Mouse (Mus musculus) stomach, embryonic 14.5 days (tissue): Measurements from ENCODE around the gene Zc2hc1b. TPM values are rescaled to one million over a fixed set of nuclear protein-coding genes. Genes with fewer than 3 reads are reported as not detected.
"Not testable (repeated sequence)": the region's sequence is repeated elsewhere in the genome, so short reads cannot be mapped to it uniquely, and the experiment has no call there.

Source experiments
- ATAC-seq: fragments of 200-750 bp; cut with Nextera tagmentation; 2 replicates; pipeline ENCODE4 v1.8.0; 2017; ENCODE audit warnings: low read depth, moderate TSS enrichment; ENCODE audit not compliant: insufficient number of reproducible peaks, insufficient read depth, low FRiP score
- H3K27ac ChIP-seq: fragments of 300-500 bp; sonication (generic); 2 replicates; pipeline ENCODE4 v1.5.1; 2014; ENCODE audit warnings: mild to moderate bottlenecking, low read length, moderate library complexity, mixed read lengths
- H3K27me3 ChIP-seq: fragments of 300-500 bp; sonication (generic); 2 replicates; pipeline ENCODE4 v1.6.1; 2014; ENCODE audit warnings: low read length, control low read depth, mixed read lengths; ENCODE audit not compliant: control insufficient read depth, insufficient read depth
- H3K36me3 ChIP-seq: fragments of 300-500 bp; sonication (generic); 2 replicates; pipeline ENCODE4 v1.6.1; 2014; ENCODE audit warnings: mild to moderate bottlenecking, control low read depth, low read length, moderate library complexity, mixed read lengths; ENCODE audit not compliant: control insufficient read depth, insufficient read depth
- H3K4me1 ChIP-seq: fragments of 300-500 bp; sonication (generic); 2 replicates; pipeline ENCODE4 v1.6.1; 2014; ENCODE audit warnings: low read length, control low read depth, mixed read lengths; ENCODE audit not compliant: control insufficient read depth, insufficient read depth
- H3K4me2 ChIP-seq: fragments of 300-500 bp; sonication (generic); replicated peaks from 2 replicates; pipeline ENCODE4 v1.6.1; 2014; ENCODE audit warnings: low read depth, low read length, control low read depth
- H3K4me3 ChIP-seq: fragments of 300-500 bp; sonication (generic); 2 replicates; pipeline ENCODE4 v1.5.1; 2014; ENCODE audit warnings: low read depth, low read length, control low read depth
- H3K9ac ChIP-seq: fragments of 300-500 bp; sonication (generic); replicated peaks from 2 replicates; pipeline ENCODE4 v1.6.1; 2014; ENCODE audit warnings: low read depth, mild to moderate bottlenecking, control low read depth, low read length, moderate library complexity, mixed read lengths
- H3K9me3 ChIP-seq: fragments of 300-500 bp; sonication (generic); 2 replicates; pipeline ENCODE4 v1.6.1; 2016; ENCODE audit warnings: low read depth, low read length, control low read depth; ENCODE audit not compliant: control insufficient read depth
- WGBS: fragments of 180-500 bp; shearing (Covaris S2); extraction: QIAGEN DNeasy Blood & Tissue Kit; methylation state at CpG from one replicate; pipeline ENCODE4 v1.1.7; 2014; 5-methylcytosine and 5-hydroxymethylcytosine counted together
- polyA plus RNA-seq: library from polyadenylated mRNA; unstranded; fragments of >200 nt; fragmentation: Nextera tagmentation; extraction: Ambion mirVana; gene quantifications from 2 replicates; pipeline ENCODE4 v1.2.1, GENCODE M21; 2014

The Zc2hc1b gene
- polyA plus RNA-seq, 1 experiment from 2014 or later = not detected

DNA sequence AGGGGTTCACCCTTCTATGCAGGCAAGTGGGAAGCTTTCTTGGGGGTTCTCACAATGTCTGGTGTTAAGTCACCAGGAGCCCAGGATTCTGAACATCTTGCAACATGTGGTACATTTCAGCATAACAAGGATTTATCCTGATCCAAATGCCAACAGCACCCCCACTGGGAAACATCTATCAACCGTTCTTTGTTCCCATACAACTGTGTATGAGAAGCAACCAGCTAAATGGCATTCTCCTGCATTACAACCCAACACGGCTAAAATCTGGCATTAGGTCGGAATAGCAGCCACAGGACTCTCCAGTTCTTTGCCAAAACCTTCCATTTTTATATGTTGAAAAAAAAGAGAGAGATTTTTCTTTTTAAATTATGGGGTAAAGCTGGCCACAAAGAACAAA lies 31.7 kb upstream of the Zc2hc1b start:
- H3K9ac ChIP-seq = no peak overlapping the region
- ATAC-seq = no peak
- H3K9me3 ChIP-seq = no peaks in the 10 kb centered on the region
- H3K4me2 ChIP-seq = no peak overlapping the region
- peaks cover 35% of the 10 kb centered on the region for H3K4me1 ChIP-seq
- no peaks in the 10 kb centered on the region for H3K27me3 ChIP-seq
- WGBS = 29% methylated on average over 3 of the region's 3 CpGs
- H3K27ac ChIP-seq = peak overlapping the region; percentile 61
- no peak overlapping the region for H3K4me3 ChIP-seq
- H3K36me3 ChIP-seq = no peaks in the 10 kb centered on the region

DNA sequence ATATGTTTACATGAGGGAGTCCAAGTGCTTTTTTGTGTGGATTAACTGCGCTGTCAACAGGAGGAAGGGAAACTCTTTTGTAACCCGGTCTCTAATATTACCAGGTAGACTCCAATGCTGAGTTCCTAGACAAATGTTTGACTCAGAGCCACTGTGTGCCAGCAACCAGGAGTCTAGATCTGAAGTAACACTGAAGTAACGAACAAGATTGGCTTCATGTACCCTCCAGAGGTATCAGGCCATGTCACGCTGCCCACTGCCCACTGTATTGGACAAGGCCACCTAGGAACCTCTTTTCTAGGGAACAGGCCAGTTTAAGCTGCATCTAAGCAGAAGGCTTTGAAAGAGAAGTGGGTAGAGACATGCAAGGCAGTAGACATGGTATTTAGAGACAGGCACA lies 31.2 kb upstream of the Zc2hc1b start:
- H3K27ac ChIP-seq = peak overlapping the region; percentile 61
- H3K36me3 ChIP-seq = no peaks in the 10 kb centered on the region
- peaks cover 30% of the 10 kb centered on the region for H3K4me1 ChIP-seq
- no peak for ATAC-seq
- H3K4me3 ChIP-seq = no peak overlapping the region
- no peak overlapping the region for H3K4me2 ChIP-seq
- no peak overlapping the region for H3K9ac ChIP-seq
- no peaks in the 10 kb centered on the region for H3K27me3 ChIP-seq
- 70% methylated on average over 4 of the region's 4 CpGs for WGBS
- H3K9me3 ChIP-seq = no peaks in the 10 kb centered on the region

DNA sequence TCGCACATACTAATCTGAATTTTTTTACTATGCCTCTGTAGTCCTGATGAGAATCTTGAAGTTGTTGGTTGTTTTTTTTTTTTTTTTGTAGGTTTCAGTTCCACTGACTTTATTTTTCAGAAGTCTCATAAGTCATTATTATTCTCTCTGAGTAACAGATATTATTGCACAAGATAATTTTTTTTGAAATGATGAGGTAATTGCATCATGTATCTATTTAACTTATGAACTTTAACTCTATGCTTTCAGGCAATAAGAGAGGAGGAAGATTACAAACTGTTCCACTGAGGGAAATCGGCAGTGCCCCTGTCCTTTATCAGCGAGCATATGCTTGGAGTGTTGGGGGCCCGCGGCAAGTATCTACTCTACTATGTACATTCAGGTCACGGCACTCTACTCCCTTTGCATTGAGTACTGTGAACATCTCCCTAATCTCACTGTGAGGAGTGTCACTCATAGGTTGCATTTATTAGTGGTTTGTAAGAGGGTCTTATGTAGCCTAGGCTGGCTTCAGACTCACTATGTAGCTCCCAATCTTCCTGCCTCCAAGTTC lies 24.0 kb upstream of the Zc2hc1b start:
- no peak overlapping the region for H3K4me2 ChIP-seq
- no peak for ATAC-seq
- no peaks in the 10 kb centered on the region for H3K9me3 ChIP-seq
- no peak overlapping the region for H3K9ac ChIP-seq
- no peak overlapping the region for H3K4me3 ChIP-seq
- WGBS = 92% methylated on average over 6 of the region's 6 CpGs
- H3K4me1 ChIP-seq = no peaks in the 10 kb centered on the region
- no peaks in the 10 kb centered on the region for H3K36me3 ChIP-seq
- H3K27ac ChIP-seq = no peak overlapping the region
- H3K27me3 ChIP-seq = no peaks in the 10 kb centered on the region

DNA sequence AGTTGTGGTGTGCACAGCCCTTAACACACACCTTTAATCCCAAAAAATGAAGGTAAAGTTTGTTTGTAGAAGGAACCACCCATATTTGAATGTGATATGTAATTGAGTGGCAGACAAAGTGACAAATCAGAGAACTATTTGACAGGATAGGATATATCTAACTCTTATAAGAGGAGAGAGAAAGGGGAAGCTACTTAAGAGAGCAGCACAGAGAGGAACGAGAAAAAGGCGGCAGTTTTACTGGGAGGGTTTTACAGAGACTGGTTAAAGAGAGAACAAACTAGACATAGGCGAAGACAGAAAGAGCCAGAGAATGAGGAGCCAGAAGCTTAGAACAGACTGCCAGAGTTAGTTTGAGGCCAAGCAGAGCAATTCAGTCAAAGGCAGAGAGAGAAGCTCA lies 23.0 kb upstream of the Zc2hc1b start:
- Histone ChIP-seq H3K36me3 (no peaks in the 10 kb centered on the region), H3K27ac (no peak overlapping the region), H3K9ac (no peak overlapping the region), H3K4me2 (no peak overlapping the region), H3K27me3 (no peaks in the 10 kb centered on the region), H3K9me3 (no peaks in the 10 kb centered on the region), H3K4me1 (no peaks in the 10 kb centered on the region), H3K4me3 (no peak overlapping the region)
- no peak for ATAC-seq
- 84% methylated on average over 3 of the region's 3 CpGs for WGBS

DNA sequence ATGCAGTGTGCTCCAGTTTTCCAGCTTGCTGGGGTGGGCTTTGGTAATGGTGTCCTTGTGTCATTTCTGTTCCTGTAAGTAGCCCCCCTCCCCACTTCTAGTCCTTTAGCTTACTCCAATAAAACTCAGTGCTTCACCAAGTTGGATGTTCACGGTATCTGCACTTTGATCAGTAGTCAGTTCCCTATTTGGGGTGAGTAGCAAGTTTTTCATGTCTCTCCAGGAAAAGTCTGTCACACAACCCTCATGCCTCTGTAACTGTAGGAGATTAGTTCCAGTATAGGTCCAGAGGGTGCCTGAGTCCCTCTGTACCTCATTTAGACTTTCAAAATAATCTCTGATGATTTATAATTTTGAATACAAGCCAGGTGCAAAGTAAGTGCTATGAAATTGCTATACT lies 21.4 kb upstream of the Zc2hc1b start:
- Histone ChIP-seq H3K4me1 (no peaks in the 10 kb centered on the region), H3K9ac (no peak overlapping the region), H3K4me3 (no peak overlapping the region), H3K9me3 (no peaks in the 10 kb centered on the region), H3K4me2 (no peak overlapping the region), H3K36me3 (no peaks in the 10 kb centered on the region), H3K27ac (0 out of 2 replicates have a peak overlapping the region, but pooled peaks have one; percentile 21), H3K27me3 (no peaks in the 10 kb centered on the region)
- 97% methylated on average over 1 of the region's 1 CpGs for WGBS
- no peak for ATAC-seq

DNA sequence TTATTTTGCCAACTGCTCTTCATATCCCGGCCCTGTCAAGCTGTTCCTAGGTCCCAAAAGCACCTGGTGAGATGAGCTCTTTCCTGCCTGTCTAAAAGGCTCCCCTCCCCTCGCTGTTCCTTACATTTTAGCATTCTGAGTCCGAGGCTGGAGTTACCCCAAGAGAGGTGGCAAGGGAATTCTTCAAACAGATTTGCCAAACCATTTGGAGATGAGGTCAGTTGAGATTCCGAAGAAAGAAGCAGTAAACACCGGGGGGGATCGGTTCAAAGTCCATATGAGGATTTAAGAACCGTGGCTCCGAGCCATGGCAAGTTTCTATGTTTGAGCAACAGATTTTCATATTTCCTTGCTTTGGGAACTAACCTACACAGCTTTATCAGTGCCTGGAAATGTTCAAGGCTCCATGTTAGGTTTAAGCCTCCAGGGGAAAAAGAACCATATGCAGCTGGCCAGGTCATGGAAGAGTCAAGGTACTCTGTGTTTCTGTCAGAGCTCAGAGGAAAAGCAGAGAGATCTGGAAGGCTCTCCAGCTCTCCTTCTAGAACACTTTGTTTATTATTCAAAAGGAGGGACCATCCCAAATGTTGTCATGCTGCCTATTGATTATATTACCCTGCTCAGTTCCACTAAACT lies 19.2 kb upstream of the Zc2hc1b start:
- H3K4me3 ChIP-seq = no peak overlapping the region
- no peaks in the 10 kb centered on the region for H3K9me3 ChIP-seq
- H3K4me1 ChIP-seq = peaks cover 4% of the 10 kb centered on the region; the same call in 1 of the 2 replicates
- no peak overlapping the region; the same call in 1 of the 2 replicates for H3K27ac ChIP-seq
- no peaks in the 10 kb centered on the region for H3K36me3 ChIP-seq
- no peaks in the 10 kb centered on the region for H3K27me3 ChIP-seq
- 63% methylated on average over 8 of the region's 8 CpGs for WGBS
- no peak for ATAC-seq
- no peak overlapping the region for H3K9ac ChIP-seq
- no peak overlapping the region for H3K4me2 ChIP-seq

DNA sequence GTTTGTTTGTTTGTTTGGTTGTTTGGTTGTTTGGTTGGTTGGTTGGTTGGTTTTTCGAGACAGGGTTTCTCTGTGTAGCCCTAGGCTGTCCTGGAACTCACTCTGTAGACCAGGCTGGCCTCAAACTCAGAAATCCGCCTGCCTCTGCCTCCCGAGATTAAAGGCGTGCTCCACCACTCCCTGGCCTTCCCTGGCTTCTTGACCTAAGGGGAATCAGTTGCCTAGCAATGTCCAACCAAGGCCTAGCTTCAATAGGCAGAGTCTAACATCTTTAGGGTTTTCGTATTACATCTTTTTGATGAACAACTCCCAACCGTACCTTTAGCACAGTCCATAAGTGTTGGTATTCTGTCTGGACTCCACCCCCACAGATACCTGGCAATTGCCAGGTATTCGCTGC lies 15.7 kb upstream of the Zc2hc1b start:
- WGBS = 84% methylated on average over 7 of the region's 7 CpGs
- H3K27me3 ChIP-seq, ATAC-seq, H3K9ac ChIP-seq, H3K9me3 ChIP-seq, H3K27ac ChIP-seq, H3K4me1 ChIP-seq: not testable (repeated sequence)
- Histone ChIP-seq H3K36me3 (peaks cover 14% of the 10 kb centered on the region), H3K4me3 (peak overlapping the region; percentile 88), H3K4me2 (peak overlapping the region; percentile 69)

DNA sequence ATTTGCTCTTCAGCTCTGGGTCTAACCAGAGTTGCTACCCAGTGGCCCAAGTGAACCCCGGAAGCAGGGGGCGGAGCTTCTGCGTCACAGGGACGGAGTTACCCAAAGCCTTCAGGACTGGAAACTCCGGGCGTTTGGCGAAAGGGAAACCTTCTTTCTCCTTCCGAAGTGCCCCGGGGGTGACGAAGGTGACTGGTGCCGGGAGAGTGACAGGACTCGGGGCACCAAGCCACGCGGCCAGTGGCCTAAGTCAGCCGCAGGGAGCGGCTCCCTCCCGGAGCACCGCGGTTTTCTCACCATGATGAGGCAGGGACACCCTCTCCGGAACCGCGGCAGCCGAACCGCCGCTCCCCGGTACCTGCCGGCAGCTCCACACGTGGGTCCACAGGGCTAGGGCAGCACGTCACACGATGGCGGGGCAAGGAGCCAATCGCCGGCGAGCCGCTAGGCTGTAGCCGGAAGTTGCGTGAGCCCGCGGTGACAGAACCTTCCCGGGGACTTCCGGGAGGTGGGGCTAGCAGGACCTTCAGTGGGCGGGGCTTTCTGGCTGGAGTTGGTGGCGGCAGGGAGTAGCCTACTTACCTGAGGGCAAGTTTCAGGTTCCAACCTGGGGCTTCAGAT lies 15.0 kb upstream of the Zc2hc1b start, which contains the start of gene Ltv1:
Gene Ltv1 (minus strand): TSS at position 438 of the 621 bp plus-strand sequence.
- H3K4me3 ChIP-seq = peak within 1 kb of the TSS; percentile 88

More for the DNA sequence above, 15.0 kb upstream of the Zc2hc1b start, which contains the start of gene Ltv1:
- WGBS = under 1% methylated on average over 40 of the region's 43 CpGs
- H3K4me1 ChIP-seq = peaks cover 8% of the 10 kb centered on the region; the same call in 1 of the 2 replicates
- no peaks in the 10 kb centered on the region for H3K9me3 ChIP-seq
- H3K27ac ChIP-seq = peak within 1 kb of the TSS; percentile 85
- H3K27me3 ChIP-seq = no peaks in the 10 kb centered on the region
- H3K36me3 ChIP-seq = peaks cover 18% of the 10 kb centered on the region
- peak; percentile 97 for ATAC-seq
- H3K9ac ChIP-seq = peak within 1 kb of the TSS; percentile 58
- peak within 1 kb of the TSS; percentile 69 for H3K4me2 ChIP-seq
